Mouse (Mus musculus): ENCODE data around the gene Fbxo46.
"Not testable (repeated sequence)": the region's sequence is repeated elsewhere in the genome, so short reads cannot be mapped to it uniquely, and the experiment has no call there.

Fbxo46 gene

GRCm38 (mm10) chr7:19119631-19120429 lies at the start of gene Fbxo46:
Gene Fbxo46, plus strand, starts transcription at chr7:19119859.
- peak; percentile 89 to 96 for DNase-seq

- not testable (repeated sequence) for DNase-seq
Measured at GRCm38 (mm10) chr7:19071024-19071423, 48.6 kb upstream of the Fbxo46 start.

GRCm38 (mm10) chr7:19073504-19073903 lies 46.2 kb upstream of the Fbxo46 start:
- no peak for DNase-seq

GRCm38 (mm10) chr7:19074494-19074893 lies 45.2 kb upstream of the Fbxo46 start:
- DNase-seq, result no peak

- DNase-seq, result no peak
Measured at GRCm38 (mm10) chr7:19075231-19075630, 44.4 kb upstream of the Fbxo46 start.

- DNase-seq, result peak; percentile 85 to 90
Measured at GRCm38 (mm10) chr7:19075723-19076585, 43.7 kb upstream of the Fbxo46 start, which contains the start of gene Dmwd. Gene Dmwd, plus strand, starts transcription at chr7:19076227.

GRCm38 (mm10) chr7:19076586-19076991 lies 43.1 kb upstream of the Fbxo46 start:
- no peak for DNase-seq

GRCm38 (mm10) chr7:19077761-19078160 lies 41.9 kb upstream of the Fbxo46 start:
- DNase-seq, result peak; percentile 69 to 81

- DNase-seq, result no peak
Measured at GRCm38 (mm10) chr7:19078732-19079131, 40.9 kb upstream of the Fbxo46 start.

- DNase-seq, result no peak
Measured at GRCm38 (mm10) chr7:19080451-19080950, 39.2 kb upstream of the Fbxo46 start.

GRCm38 (mm10) chr7:19082171-19082570 lies 37.5 kb upstream of the Fbxo46 start:
- no peak for DNase-seq

- DNase-seq, result no peak
Measured at GRCm38 (mm10) chr7:19083096-19083495, 36.6 kb upstream of the Fbxo46 start.

- DNase-seq, result no peak
Measured at GRCm38 (mm10) chr7:19083701-19084100, 36.0 kb upstream of the Fbxo46 start, which contains the start of gene Dmpk. Gene Dmpk, plus strand, starts transcription at chr7:19083849.

GRCm38 (mm10) chr7:19084277-19084771 lies 35.3 kb upstream of the Fbxo46 start:
- DNase-seq, result no peak

- no peak for DNase-seq
Measured at GRCm38 (mm10) chr7:19084921-19085473, 34.7 kb upstream of the Fbxo46 start.

- no peak for DNase-seq
Measured at GRCm38 (mm10) chr7:19085495-19085894, 34.2 kb upstream of the Fbxo46 start.

- DNase-seq, result no peak
Measured at GRCm38 (mm10) chr7:19086042-19086441, 33.6 kb upstream of the Fbxo46 start.

GRCm38 (mm10) chr7:19086760-19087159 lies 32.9 kb upstream of the Fbxo46 start:
- DNase-seq, result no peak

GRCm38 (mm10) chr7:19088813-19089212 lies 30.8 kb upstream of the Fbxo46 start:
- no peak for DNase-seq

- DNase-seq, result no peak
Measured at GRCm38 (mm10) chr7:19091913-19092312, 27.7 kb upstream of the Fbxo46 start.

GRCm38 (mm10) chr7:19092381-19093173 lies 27.1 kb upstream of the Fbxo46 start:
- DNase-seq, result no peak

- DNase-seq, result peak; percentile 81 to 82
Measured at GRCm38 (mm10) chr7:19093174-19093521, 26.5 kb upstream of the Fbxo46 start.
